Mouse (Mus musculus): ENCODE data around the gene Gsdma. TPM values are rescaled to one million over a fixed set of nuclear protein-coding genes. Genes with fewer than 3 reads are reported as not detected.
"Not testable (repeated sequence)": the region's sequence is repeated elsewhere in the genome, so short reads cannot be mapped to it uniquely, and the experiment has no call there.

Gene Gsdma
- polyA plus RNA-seq, 2 experiments, result 0.16 to 0.47 TPM

GRCm38 (mm10) chr11:98628706-98629105, 35.4 kb upstream of the Gsdma start:
- no peak for TF ChIP-seq POLR2A (IDR thresholded peaks at IDR 0.05; ENCODE audit: borderline replicate concordance, extremely low read depth, insufficient read depth, insufficient read length)
- H3K36me3 ChIP-seq (ENCODE audit: control insufficient read depth, insufficient read depth, low read length), result no peaks in the 10 kb centered on the region
- no peak overlapping the region for H3K4me3 ChIP-seq (replicated peaks; ENCODE audit: low read length)
- DNase-seq (ENCODE audit: low spot score) (no peak), ATAC-seq (ENCODE audit: low FRiP score, low read depth) (no peak)
- H3K4me2 ChIP-seq (replicated peaks; ENCODE audit: low read depth, low read length, severe bottlenecking), result no peak overlapping the region
- WGBS, result 91% methylated on average over 3 of the region's 3 CpGs
- H3K9ac ChIP-seq (ENCODE audit: low read depth, low read length, severe bottlenecking), result no peak overlapping the region
- no peaks in the 10 kb centered on the region for H3K4me1 ChIP-seq (ENCODE audit: control insufficient read depth, insufficient read depth, low read length)
- no peak overlapping the region for H3K27ac ChIP-seq (replicated peaks; ENCODE audit: low read depth, low read length)
- H3K27me3 ChIP-seq (ENCODE audit: control insufficient read depth, insufficient read depth, low read length), result no peaks in the 10 kb centered on the region
- no peaks in the 10 kb centered on the region for H3K9me3 ChIP-seq (ENCODE audit: control insufficient read depth, low read length)

- 84% methylated on average over 5 of the region's 5 CpGs for WGBS
- ATAC-seq (ENCODE audit: low FRiP score, low read depth) (no peak), DNase-seq (ENCODE audit: low spot score) (no peak)
- Histone ChIP-seq H3K4me2 (replicated peaks; ENCODE audit: low read depth, low read length, severe bottlenecking) (no peak overlapping the region), H3K36me3 (ENCODE audit: control insufficient read depth, insufficient read depth, low read length) (no peaks in the 10 kb centered on the region), H3K4me1 (ENCODE audit: control insufficient read depth, insufficient read depth, low read length) (no peaks in the 10 kb centered on the region), H3K27ac (replicated peaks; ENCODE audit: low read depth, low read length) (no peak overlapping the region), H3K9ac (ENCODE audit: low read depth, low read length, severe bottlenecking) (no peak overlapping the region), H3K9me3 (ENCODE audit: control insufficient read depth, low read length) (no peaks in the 10 kb centered on the region), H3K4me3 (replicated peaks; ENCODE audit: low read length) (no peak overlapping the region), H3K27me3 (ENCODE audit: control insufficient read depth, insufficient read depth, low read length) (no peaks in the 10 kb centered on the region)
- no peak for TF ChIP-seq POLR2A (IDR thresholded peaks at IDR 0.05; ENCODE audit: borderline replicate concordance, extremely low read depth, insufficient read depth, insufficient read length)
Observed at GRCm38 (mm10) chr11:98630646-98631045, 33.5 kb upstream of the Gsdma start.

- not testable (repeated sequence) for H3K4me3 ChIP-seq (replicated peaks; ENCODE audit: low read length); H3K27ac ChIP-seq (replicated peaks; ENCODE audit: low read depth, low read length); H3K36me3 ChIP-seq (ENCODE audit: control insufficient read depth, insufficient read depth, low read length); DNase-seq (ENCODE audit: low spot score); H3K4me1 ChIP-seq (ENCODE audit: control insufficient read depth, insufficient read depth, low read length); ATAC-seq (ENCODE audit: low FRiP score, low read depth); H3K9me3 ChIP-seq (ENCODE audit: control insufficient read depth, low read length); H3K4me2 ChIP-seq (replicated peaks; ENCODE audit: low read depth, low read length, severe bottlenecking); H3K27me3 ChIP-seq (ENCODE audit: control insufficient read depth, insufficient read depth, low read length); H3K9ac ChIP-seq (ENCODE audit: low read depth, low read length, severe bottlenecking)
- 29% methylated on average over 9 of the region's 10 CpGs for WGBS
Observed at GRCm38 (mm10) chr11:98635312-98635970, 28.7 kb upstream of the Gsdma start.

GRCm38 (mm10) chr11:98637501-98637900, 26.6 kb upstream of the Gsdma start:
- Histone ChIP-seq H3K4me3 (replicated peaks; ENCODE audit: low read length) (no peak overlapping the region), H3K36me3 (ENCODE audit: control insufficient read depth, insufficient read depth, low read length) (no peaks in the 10 kb centered on the region), H3K9me3 (ENCODE audit: control insufficient read depth, low read length) (no peaks in the 10 kb centered on the region), H3K4me1 (ENCODE audit: control insufficient read depth, insufficient read depth, low read length) (no peaks in the 10 kb centered on the region), H3K27ac (replicated peaks; ENCODE audit: low read depth, low read length) (no peak overlapping the region), H3K9ac (ENCODE audit: low read depth, low read length, severe bottlenecking) (no peak overlapping the region), H3K4me2 (replicated peaks; ENCODE audit: low read depth, low read length, severe bottlenecking) (no peak overlapping the region), H3K27me3 (ENCODE audit: control insufficient read depth, insufficient read depth, low read length) (no peaks in the 10 kb centered on the region)
- ATAC-seq (ENCODE audit: low FRiP score, low read depth) (no peak), DNase-seq (ENCODE audit: low spot score) (no peak)
- 65% methylated on average over 1 of the region's 1 CpGs for WGBS
- no peak for TF ChIP-seq POLR2A (IDR thresholded peaks at IDR 0.05; ENCODE audit: borderline replicate concordance, extremely low read depth, insufficient read depth, insufficient read length)

- ATAC-seq (ENCODE audit: low FRiP score, low read depth), result no peak
- 61% methylated on average over 5 of the region's 5 CpGs for WGBS
Observed at GRCm38 (mm10) chr11:98640091-98640490, 24.1 kb upstream of the Gsdma start.

GRCm38 (mm10) chr11:98644757-98645156, 19.4 kb upstream of the Gsdma start:
- 80% methylated on average over 3 of the region's 3 CpGs for WGBS
- Histone ChIP-seq H3K4me2 (replicated peaks; ENCODE audit: low read depth, low read length, severe bottlenecking) (no peak overlapping the region), H3K27me3 (ENCODE audit: control insufficient read depth, insufficient read depth, low read length) (no peaks in the 10 kb centered on the region), H3K4me1 (ENCODE audit: control insufficient read depth, insufficient read depth, low read length) (no peaks in the 10 kb centered on the region), H3K4me3 (replicated peaks; ENCODE audit: low read length) (no peak overlapping the region), H3K27ac (replicated peaks; ENCODE audit: low read depth, low read length) (no peak overlapping the region), H3K9me3 (ENCODE audit: control insufficient read depth, low read length) (no peaks in the 10 kb centered on the region), H3K36me3 (ENCODE audit: control insufficient read depth, insufficient read depth, low read length) (no peaks in the 10 kb centered on the region), H3K9ac (ENCODE audit: low read depth, low read length, severe bottlenecking) (no peak overlapping the region)
- ATAC-seq (ENCODE audit: low FRiP score, low read depth), result no peak
- no peak for DNase-seq (ENCODE audit: low spot score)
- TF ChIP-seq POLR2A (IDR thresholded peaks at IDR 0.05; ENCODE audit: borderline replicate concordance, extremely low read depth, insufficient read depth, insufficient read length), result no peak

More at GRCm38 (mm10) chr11:98640091-98640490, 24.1 kb upstream of the Gsdma start:
- no peaks in the 10 kb centered on the region for H3K36me3 ChIP-seq (ENCODE audit: control insufficient read depth, insufficient read depth, low read length)
- no peaks in the 10 kb centered on the region for H3K4me1 ChIP-seq (ENCODE audit: control insufficient read depth, insufficient read depth, low read length)
- H3K9ac ChIP-seq (ENCODE audit: low read depth, low read length, severe bottlenecking), result no peak overlapping the region
- DNase-seq (ENCODE audit: low spot score), result no peak
- H3K4me2 ChIP-seq (replicated peaks; ENCODE audit: low read depth, low read length, severe bottlenecking), result no peak overlapping the region
- H3K4me3 ChIP-seq (replicated peaks; ENCODE audit: low read length), result no peak overlapping the region
- H3K9me3 ChIP-seq (ENCODE audit: control insufficient read depth, low read length), result no peaks in the 10 kb centered on the region
- H3K27me3 ChIP-seq (ENCODE audit: control insufficient read depth, insufficient read depth, low read length), result no peaks in the 10 kb centered on the region
- no peak overlapping the region for H3K27ac ChIP-seq (replicated peaks; ENCODE audit: low read depth, low read length)
- TF ChIP-seq POLR2A (IDR thresholded peaks at IDR 0.05; ENCODE audit: borderline replicate concordance, extremely low read depth, insufficient read depth, insufficient read length), result no peak

Data from limb, embryonic 14.5 days (tissue).